Mouse (Mus musculus) erythroblast, embryonic 14.5 days (primary cell): Measurements from ENCODE around the gene Fbxl16. TPM values are rescaled to one million over a fixed set of nuclear protein-coding genes. Genes with fewer than 3 reads are reported as not detected.
A peak's percentile ranks its signal among the peaks of the same experiment; 100 is the strongest.

Experiments
- H3K27me3 ChIP-seq: 2 replicates; pipeline ENCODE4 v1.6.1; 2012; ENCODE audit warnings: inconsistent platforms; ENCODE audit not compliant: control insufficient read depth
- H3K36me3 ChIP-seq: 2 replicates; pipeline ENCODE4 v1.6.1; 2012; ENCODE audit warnings: mild to moderate bottlenecking, inconsistent platforms; ENCODE audit not compliant: control insufficient read depth
- H3K4me1 ChIP-seq: 2 replicates; pipeline ENCODE4 v1.6.1; 2012; ENCODE audit warnings: inconsistent platforms; ENCODE audit not compliant: control insufficient read depth
- H3K4me3 ChIP-seq: replicated peaks from 2 replicates; pipeline ENCODE3; 2012; ENCODE audit warnings: moderate library complexity, mild to moderate bottlenecking, inconsistent platforms
- H3K9me3 ChIP-seq: 2 replicates; pipeline ENCODE4 v1.6.1; 2012; ENCODE audit warnings: low read length, inconsistent platforms, mixed read lengths; ENCODE audit not compliant: control insufficient read depth
- GATA1 ChIP-seq: IDR thresholded peaks from 2 replicates; pipeline ENCODE4 v1.6.1; 2012; ENCODE audit warnings: low read length, inconsistent platforms, mixed read lengths
- TAL1 ChIP-seq: IDR thresholded peaks from 3 replicates; pipeline ENCODE4 v1.6.1; 2012; ENCODE audit warnings: low read length, inconsistent platforms, mixed read lengths
- polyA plus RNA-seq: library from polyadenylated mRNA; stranded (reverse); fragments of >175 nt; gene quantifications from 2 replicates; pipeline ENCODE4 v1.2.3, GENCODE M21; 2012

The Fbxl16 gene
- polyA plus RNA-seq, 1 experiment = not detected

DNA sequence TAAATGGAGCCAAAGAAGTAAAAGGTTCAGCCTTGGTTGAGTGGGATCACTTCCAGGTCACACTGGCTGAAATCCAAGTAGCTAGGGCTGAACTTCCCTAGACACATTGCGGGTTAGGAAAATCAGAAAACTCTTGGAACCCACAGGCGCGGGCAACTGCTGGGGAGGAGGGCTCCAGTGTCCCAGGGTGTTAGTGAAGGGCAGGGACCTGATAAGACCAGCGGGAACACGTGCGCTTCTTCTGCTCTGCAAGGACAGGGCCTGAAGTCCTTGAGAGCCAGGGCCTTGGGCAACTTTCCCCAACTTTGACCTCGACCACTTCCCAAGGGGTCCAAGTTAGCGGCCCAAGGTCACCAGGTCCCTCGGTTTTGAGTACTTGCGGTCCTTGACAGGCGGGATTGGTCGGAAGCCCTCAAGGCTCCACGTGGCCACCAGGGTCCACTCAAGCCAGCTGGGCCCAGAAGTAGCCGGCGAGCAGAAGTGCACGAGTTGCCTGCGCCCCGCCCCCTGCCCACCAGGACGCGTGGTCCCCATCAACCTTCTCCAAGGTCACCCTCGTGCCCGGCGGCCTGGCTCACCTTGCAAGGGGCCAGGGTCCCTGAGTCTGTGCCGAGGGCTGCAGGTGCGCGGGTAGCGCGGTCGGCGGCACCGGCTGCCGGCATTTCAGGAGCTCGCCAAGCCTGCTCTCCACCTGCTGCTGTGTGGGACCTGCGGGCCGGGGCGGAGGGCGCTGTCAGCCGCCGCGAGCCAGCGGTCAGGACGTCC is 59.1 kb downstream of the Fbxl16 start:
- H3K27me3 ChIP-seq = no peaks in the 10 kb centered on the region
- TF ChIP-seq GATA1 (no peak), TAL1 (no peak)
- no peaks in the 10 kb centered on the region for H3K9me3 ChIP-seq
- peaks cover 46% of the 10 kb centered on the region for H3K4me1 ChIP-seq
- peak overlapping the region; percentile 67 for H3K4me3 ChIP-seq
- H3K36me3 ChIP-seq = peaks cover 26% of the 10 kb centered on the region

DNA sequence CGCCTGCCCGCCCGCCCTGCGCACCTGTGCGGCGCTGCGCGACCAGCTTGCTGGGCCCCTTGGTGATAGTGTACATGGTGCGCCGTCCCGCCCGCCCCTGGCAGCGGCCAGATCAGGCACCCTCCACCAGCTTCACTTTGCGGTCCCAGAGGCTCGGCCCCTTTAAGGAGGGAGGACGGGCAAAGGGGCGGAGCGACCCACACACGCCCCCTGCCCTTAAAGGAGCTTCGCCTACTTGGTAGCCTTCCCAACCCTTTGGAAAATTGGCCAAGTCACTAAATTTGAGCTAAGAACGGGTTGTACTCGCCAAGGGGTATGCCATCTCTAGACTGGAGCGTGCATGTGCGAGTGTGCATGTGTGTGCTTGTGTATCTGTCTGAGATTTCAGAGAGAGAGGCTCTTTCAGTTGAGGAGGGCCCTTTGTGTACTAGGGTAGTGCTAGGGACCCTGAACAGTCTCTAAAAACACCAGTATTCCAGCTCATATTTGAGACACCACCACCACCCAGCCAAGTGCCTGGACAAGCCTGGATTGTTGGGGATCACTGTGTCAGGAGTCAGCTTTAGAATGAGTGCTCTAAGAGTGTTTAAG is 59.8 kb downstream of the Fbxl16 start, which contains the start of gene Mcrip2:
TSS of gene Mcrip2 (minus strand) at position 164 of the 591 bp plus-strand sequence.
- H3K27me3 ChIP-seq = no peaks in the 10 kb centered on the region
- peaks cover 22% of the 10 kb centered on the region for H3K36me3 ChIP-seq
- peaks cover 48% of the 10 kb centered on the region for H3K4me1 ChIP-seq
- H3K4me3 ChIP-seq = peak within 1 kb of the TSS; percentile 67
- TF ChIP-seq GATA1 = no peak
- no peaks in the 10 kb centered on the region for H3K9me3 ChIP-seq

DNA sequence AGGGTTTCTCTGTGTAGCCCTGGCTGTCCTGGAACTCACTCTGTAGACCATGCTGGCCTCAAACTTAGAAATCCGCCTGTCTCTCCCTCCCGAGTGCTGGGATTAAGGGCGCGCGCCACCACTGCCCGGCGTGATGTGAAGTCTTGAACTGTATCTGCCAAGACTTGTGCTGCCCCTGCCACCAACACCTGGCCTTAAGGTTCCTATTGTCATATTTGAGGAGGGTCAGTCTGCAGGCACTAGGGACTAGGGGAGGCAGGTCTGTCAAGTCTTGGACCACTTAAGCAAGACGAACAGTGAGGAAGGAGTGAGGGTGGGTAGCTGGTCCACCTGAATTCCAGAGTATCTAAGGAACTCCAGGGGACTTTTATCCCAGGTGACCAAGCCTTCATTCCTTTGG is 60.6 kb downstream of the Fbxl16 start:
- H3K4me3 ChIP-seq = no peak overlapping the region
- TF ChIP-seq GATA1 = no peak
- H3K4me1 ChIP-seq = peaks cover 55% of the 10 kb centered on the region
- no peaks in the 10 kb centered on the region for H3K9me3 ChIP-seq
- H3K36me3 ChIP-seq = peaks cover 14% of the 10 kb centered on the region
- no peaks in the 10 kb centered on the region for H3K27me3 ChIP-seq

DNA sequence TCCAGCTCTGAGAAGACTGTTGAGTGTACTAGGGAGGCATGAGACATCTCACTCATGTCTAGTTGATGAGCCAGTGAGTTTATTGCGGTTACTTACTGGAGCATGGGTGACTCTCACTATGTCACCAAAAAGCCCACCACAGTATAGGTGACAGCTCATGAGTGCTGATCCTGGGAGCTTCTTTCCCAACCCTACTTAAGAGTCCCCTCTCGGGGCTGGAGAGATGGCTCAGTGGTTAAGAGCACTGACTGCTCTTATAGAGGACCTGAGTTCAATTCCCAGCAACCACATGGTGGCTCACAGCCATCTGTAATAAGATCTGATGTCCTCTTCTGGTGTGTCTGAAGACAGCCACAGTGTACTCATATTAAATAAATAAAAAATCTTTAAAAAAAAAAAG is 61.1 kb downstream of the Fbxl16 start:
- TF ChIP-seq TAL1 = no peak
- no peak for TF ChIP-seq GATA1
- H3K4me3 ChIP-seq = no peak overlapping the region
- H3K4me1 ChIP-seq = peaks cover 56% of the 10 kb centered on the region
- peaks cover 10% of the 10 kb centered on the region for H3K36me3 ChIP-seq
- H3K9me3 ChIP-seq = no peaks in the 10 kb centered on the region
- no peaks in the 10 kb centered on the region for H3K27me3 ChIP-seq

Other genes starting within 250 kb of the Fbxl16 start
- gene Sox8, start 238.4 kb upstream of the Fbxl16 start, polyA plus RNA-seq = not detected in 2 replicates
- 0.91 and 1.0 TPM in 2 replicates for gene Lmf1, start 230.0 kb upstream of the Fbxl16 start, polyA plus RNA-seq
- gene Gng13, start 91.9 kb upstream of the Fbxl16 start, polyA plus RNA-seq = not detected in 2 replicates
- 15.6 and 20.0 TPM in 2 replicates for gene Chtf18, start 81.7 kb upstream of the Fbxl16 start, polyA plus RNA-seq
- 3.2 and 4.0 TPM in 2 replicates for gene Rpusd1, start 81.4 kb upstream of the Fbxl16 start, polyA plus RNA-seq
- not detected in 2 replicates for gene Mslnl, start 73.0 kb upstream of the Fbxl16 start, polyA plus RNA-seq
- not detected in 2 replicates for gene Msln, start 54.7 kb upstream of the Fbxl16 start, polyA plus RNA-seq
- gene Narfl, start 35.3 kb upstream of the Fbxl16 start, polyA plus RNA-seq = 2.0 TPM in 2 replicates
- gene Haghl, start 23.4 kb upstream of the Fbxl16 start, polyA plus RNA-seq = 0.46 and 0.59 TPM in 2 replicates
- gene Ccdc78, start 22.5 kb upstream of the Fbxl16 start, polyA plus RNA-seq = not detected in 2 replicates
- gene Fam173a, start 16.2 kb upstream of the Fbxl16 start, polyA plus RNA-seq = 2.8 and 3.7 TPM in 2 replicates
- gene AC134908.4, start 13.4 kb upstream of the Fbxl16 start, polyA plus RNA-seq = not detected in 2 replicates
- 7.2 and 7.4 TPM in 2 replicates for gene Metrn, start 11.9 kb upstream of the Fbxl16 start, polyA plus RNA-seq
- 0.32 and 0.68 TPM in 2 replicates for gene Wdr24, start 14.5 kb downstream of the Fbxl16 start, polyA plus RNA-seq
- gene Jmjd8, start 19.8 kb downstream of the Fbxl16 start, polyA plus RNA-seq = 0.31 and 0.65 TPM in 2 replicates
- 10.1 and 10.6 TPM in 2 replicates for gene Stub1, start 24.3 kb downstream of the Fbxl16 start, polyA plus RNA-seq
- 0.22 and 0.54 TPM in 2 replicates for gene Rhbdl1, start 28.2 kb downstream of the Fbxl16 start, polyA plus RNA-seq
- 0.68 and 1.1 TPM in 2 replicates for gene Gm20683, start 32.7 kb downstream of the Fbxl16 start, polyA plus RNA-seq
- gene Rhot2, start 35.8 kb downstream of the Fbxl16 start, polyA plus RNA-seq = 17.7 and 19.8 TPM in 2 replicates
- 1.9 and 3.6 TPM in 2 replicates for gene Wdr90, start 52.4 kb downstream of the Fbxl16 start, polyA plus RNA-seq
- 3.7 and 4.0 TPM in 2 replicates for gene Mcrip2, start 59.7 kb downstream of the Fbxl16 start, polyA plus RNA-seq
- gene Mettl26, start 66.0 kb downstream of the Fbxl16 start, polyA plus RNA-seq = 6.4 and 8.3 TPM in 2 replicates
- gene Wfikkn1, start 71.8 kb downstream of the Fbxl16 start, polyA plus RNA-seq = 0.17 and 0.18 TPM in 2 replicates
- gene Rab40c, start 110.6 kb downstream of the Fbxl16 start, polyA plus RNA-seq = 0.68 and 1.0 TPM in 2 replicates
- gene Pigq, start 135.9 kb downstream of the Fbxl16 start, polyA plus RNA-seq = 164 and 218 TPM in 2 replicates
- gene Nhlrc4, start 135.9 kb downstream of the Fbxl16 start, polyA plus RNA-seq = 2.9 and 3.4 TPM in 2 replicates
- gene A930017K11Rik, start 143.5 kb downstream of the Fbxl16 start, polyA plus RNA-seq = 0.25 TPM in 2 replicates
- 6.2 and 6.3 TPM in 2 replicates for gene Capn15, start 176.7 kb downstream of the Fbxl16 start, polyA plus RNA-seq